ENCODE assay signal across 39 mouse cellular contexts in the genomic region with DNA sequence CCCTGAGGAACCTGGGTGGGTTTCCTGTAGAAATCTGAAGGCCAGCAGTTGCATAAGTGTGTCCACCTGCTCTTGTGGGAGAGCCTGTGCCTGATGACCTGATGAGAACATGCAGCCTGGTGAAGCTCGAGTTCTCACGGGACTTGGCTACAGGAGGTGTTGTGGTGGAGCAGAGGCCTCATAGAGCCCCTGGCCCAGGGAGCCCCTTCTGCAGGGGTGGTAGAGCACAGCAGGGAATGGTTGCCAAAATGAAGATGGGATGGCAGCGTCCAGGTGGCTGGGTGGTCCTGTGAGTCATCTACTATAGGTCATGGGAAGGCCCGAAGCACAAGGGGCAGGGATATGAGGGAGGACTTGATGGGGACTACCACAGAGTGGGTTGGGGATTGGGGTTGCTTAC. TPM values are rescaled to one million over a fixed set of nuclear protein-coding genes. Genes with fewer than 3 reads are reported as not detected.
"Had no signal": no experiment of that assay in that cellular context is flagged by ENCODE, and none has a peak within 500 bp of the region (broad histone marks: within the 10 kb centered on the region; RNA-seq: fewer than 3 reads in every experiment).

No protein-coding gene starts in this region.

- H3K4me3 ChIP-seq: heart, embryonic 10.5 days; heart, embryonic 12.5 days; heart, embryonic 13.5 days; heart, embryonic 15.5 days; hindbrain, embryonic 10.5 days; hindbrain, embryonic 12.5 days; hindbrain, embryonic 13.5 days; hindbrain, embryonic 15.5 days; intestine, embryonic 15.5 days; kidney, embryonic 15.5 days; layer of hippocampus, adult 2 months had no signal

- ATAC-seq: hindbrain, embryonic 16.5 days; hindbrain, postnatal 0 days; inflammation-experienced regulatory T-cells, adult 6 months; intestine, embryonic 15.5 days; intestine, embryonic 16.5 days; intestine, postnatal 0 days had no signal

- H3K4me2 ChIP-seq: heart, embryonic 12.5 days; heart, embryonic 13.5 days; heart, embryonic 15.5 days; hindbrain, embryonic 12.5 days; hindbrain, embryonic 13.5 days; hindbrain, embryonic 14.5 days; hindbrain, embryonic 15.5 days; intestine, embryonic 15.5 days; kidney, embryonic 15.5 days had no signal

- H3K9me3 ChIP-seq: heart, embryonic 10.5 days; heart, embryonic 12.5 days; heart, embryonic 13.5 days; heart, embryonic 15.5 days; hindbrain, embryonic 10.5 days; hindbrain, embryonic 12.5 days; hindbrain, embryonic 13.5 days; hindbrain, embryonic 15.5 days; intestine, embryonic 15.5 days; kidney, embryonic 15.5 days had no signal

- DNase-seq: heart, postnatal 10 days; heart, postnatal 14 days; heart, postnatal 36 days; heart, postnatal 4 days; kidney, adult 11 months; kidney, adult 18-20 months; kidney, adult 2 months; kidney, adult 8-10 months; kidney, adult 9 months; kidney, postnatal 10 days; kidney, postnatal 14 days; kidney, postnatal 25 days; kidney, postnatal 36 days; kidney, postnatal 4 days; layer of hippocampus, adult 9-11 months; layer of hippocampus, postnatal 36 days had no signal

- H3K4me1 ChIP-seq: heart, embryonic 10.5 days; heart, embryonic 12.5 days; heart, embryonic 13.5 days; hindbrain, embryonic 10.5 days; hindbrain, embryonic 12.5 days; hindbrain, embryonic 15.5 days; intestine, embryonic 15.5 days; kidney, embryonic 15.5 days had no signal

- H3K9ac ChIP-seq: heart, embryonic 12.5 days; heart, embryonic 13.5 days; heart, embryonic 15.5 days; hindbrain, embryonic 12.5 days; hindbrain, embryonic 13.5 days; hindbrain, embryonic 14.5 days; hindbrain, embryonic 15.5 days; intestine, embryonic 15.5 days; kidney, embryonic 15.5 days had no signal

- H3K27me3 ChIP-seq: heart, embryonic 12.5 days; heart, embryonic 13.5 days; heart, embryonic 15.5 days; hindbrain, embryonic 12.5 days; hindbrain, embryonic 13.5 days; hindbrain, embryonic 15.5 days; intestine, embryonic 15.5 days; kidney, embryonic 15.5 days had no signal

- H3K27ac ChIP-seq: heart, embryonic 10.5 days; heart, embryonic 13.5 days; heart, embryonic 15.5 days; hindbrain, embryonic 10.5 days; hindbrain, embryonic 12.5 days; hindbrain, embryonic 13.5 days; hindbrain, embryonic 14.5 days; hindbrain, embryonic 15.5 days; hindbrain, postnatal 0 days; intestine, embryonic 15.5 days; kidney, embryonic 15.5 days; kidney, postnatal 0 days; layer of hippocampus, adult 2 months had no signal

RNA-seq across cellular contexts. Expression of a gene that starts 25.2 kb away (rescaled TPM):
- polyA plus RNA-seq: heart, embryonic 10.5 days; heart, embryonic 12.5 days; heart, embryonic 13.5 days; heart, embryonic 15.5 days; heart, postnatal 0 days; inflammation-experienced regulatory T-cells, adult 6 months; intestine, embryonic 14.5 days; intestine, embryonic 16.5 days; intestine, postnatal 0 days; kidney, adult 2 months; kidney, embryonic 14.5 days; kidney, embryonic 15.5 days; kidney, embryonic 16.5 days; kidney, postnatal 0 days; large intestine, adult 2 months had no signal

RNA-seq across cellular contexts. Expression of a gene that starts 49.2 kb away (rescaled TPM):
- polyA plus RNA-seq: inflammation-experienced regulatory T-cells, adult 6 months had no signal
